Mouse (Mus musculus) kidney, embryonic 14.5 days (tissue): ENCODE measurements around the gene Ammecr1. TPM values are rescaled to one million over a fixed set of nuclear protein-coding genes. Genes with fewer than 3 reads are reported as not detected.

Experiments
- ATAC-seq: fragments of 200-750 bp; cut with Nextera tagmentation; 2 replicates; pipeline ENCODE4 v1.8.0; 2017; ENCODE audit warnings: moderate number of reproducible peaks, mild to moderate bottlenecking, moderate TSS enrichment, moderate library complexity; ENCODE audit not compliant: low FRiP score, low TSS enrichment
- H3K27ac ChIP-seq: fragments of 300-500 bp; sonication (generic); 2 replicates; pipeline ENCODE4 v1.5.1; 2014; ENCODE audit warnings: low read depth, mild to moderate bottlenecking, low read length, moderate library complexity, mixed read lengths
- H3K27me3 ChIP-seq: fragments of 300-500 bp; sonication (generic); 2 replicates; pipeline ENCODE4 v1.6.1; 2014; ENCODE audit warnings: mild to moderate bottlenecking, low read length; ENCODE audit not compliant: control insufficient read depth, insufficient read depth
- H3K36me3 ChIP-seq: fragments of 300-500 bp; sonication (generic); 2 replicates; pipeline ENCODE4 v1.6.1; 2014; ENCODE audit warnings: low read length, mixed read lengths; ENCODE audit not compliant: control insufficient read depth, insufficient read depth
- H3K4me1 ChIP-seq: fragments of 300-500 bp; sonication (generic); 2 replicates; pipeline ENCODE4 v1.6.1; 2014; ENCODE audit warnings: low read length, mixed read lengths; ENCODE audit not compliant: control insufficient read depth, insufficient read depth
- H3K4me2 ChIP-seq: fragments of 300-500 bp; sonication (generic); replicated peaks from 2 replicates; pipeline ENCODE4 v1.6.1; 2014; ENCODE audit warnings: low read depth, mild to moderate bottlenecking, low read length
- H3K4me3 ChIP-seq: fragments of 300-500 bp; sonication (generic); 2 replicates; pipeline ENCODE4 v1.5.1; 2014; ENCODE audit warnings: mild to moderate bottlenecking, low read length
- H3K9ac ChIP-seq: fragments of 300-500 bp; sonication (generic); 2 replicates; pipeline ENCODE4 v1.6.1; 2014; ENCODE audit warnings: low read depth, mild to moderate bottlenecking, low read length, moderate library complexity
- H3K9me3 ChIP-seq: fragments of 300-500 bp; sonication (generic); 2 replicates; pipeline ENCODE4 v1.6.1; 2016; ENCODE audit warnings: low read length; ENCODE audit not compliant: control insufficient read depth
- WGBS: fragments of 180-500 bp; shearing (Covaris S2); extraction: QIAGEN DNeasy Blood & Tissue Kit; methylation state at CpG from one replicate; pipeline ENCODE4 v1.1.7; 2014; 5-methylcytosine and 5-hydroxymethylcytosine counted together
- polyA plus RNA-seq: library from polyadenylated mRNA; unstranded; fragments of >200 nt; fragmentation: Nextera tagmentation; extraction: Ambion mirVana; gene quantifications from 2 replicates; pipeline ENCODE4 v1.2.1, GENCODE M21; 2014

Ammecr1 gene
- polyA plus RNA-seq, result 13.5 and 16.0 TPM in 2 replicates

DNA sequence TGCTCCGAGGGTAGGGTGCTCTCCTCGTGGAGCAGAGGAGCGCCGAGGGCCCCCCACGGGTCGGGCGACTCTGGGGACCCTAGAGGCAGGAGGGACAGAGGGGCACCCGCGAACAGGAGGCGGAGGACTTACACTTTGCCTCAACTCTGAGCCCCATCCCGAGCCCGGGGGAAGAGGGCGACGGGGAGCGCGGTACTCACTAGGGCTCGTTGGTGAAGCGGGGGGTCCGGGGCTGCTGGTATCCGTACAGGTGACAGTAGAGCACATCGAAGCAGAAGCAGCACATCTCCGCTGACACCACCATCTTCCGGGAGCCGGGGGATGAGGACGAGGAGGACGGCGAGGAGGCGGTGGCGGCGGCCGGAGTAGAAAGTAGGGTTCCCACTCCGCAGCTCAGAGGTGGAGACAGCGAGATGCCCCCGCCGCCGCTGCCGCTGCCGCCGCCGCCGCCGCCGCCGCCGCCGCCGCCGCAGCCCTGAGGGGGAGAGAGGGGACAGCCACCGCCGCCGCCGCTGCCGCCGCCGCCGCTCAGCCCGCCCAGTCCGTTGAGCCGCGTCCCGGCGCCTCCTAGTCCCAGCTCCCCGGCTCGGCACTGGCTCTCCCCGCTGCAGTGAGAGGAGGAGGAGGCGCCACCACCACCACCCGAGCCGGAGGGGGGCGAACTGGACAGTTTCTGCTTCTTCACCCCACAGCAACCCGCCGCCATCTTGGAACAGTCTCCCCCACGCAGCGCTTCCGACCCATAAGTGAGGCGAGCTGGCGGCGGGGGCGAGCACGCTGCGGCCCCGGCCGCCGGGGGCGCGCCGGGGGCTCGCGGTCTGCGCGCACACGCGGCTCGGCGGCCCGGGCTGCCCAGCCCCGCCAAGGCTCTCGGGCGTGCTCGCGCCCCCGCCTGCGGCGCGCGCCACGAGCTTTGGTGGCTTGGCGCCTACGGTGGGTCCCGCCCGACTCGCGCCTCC lies at the start of gene Ammecr1:
Ammecr1 (minus strand) TSS at position 721 of the 959 bp plus-strand sequence.
- ATAC-seq, result peak; percentile 95
- H3K4me2 ChIP-seq, result peak within 1 kb of the TSS; percentile 44
- no peaks in the 10 kb centered on the region for H3K4me1 ChIP-seq
- H3K36me3 ChIP-seq, result no peaks in the 10 kb centered on the region
- 28% methylated on average over 69 of the region's 112 CpGs for WGBS
- peak within 1 kb of the TSS; percentile 66 for H3K4me3 ChIP-seq
- peak within 1 kb of the TSS; percentile 73 for H3K9ac ChIP-seq
- H3K27ac ChIP-seq, result peak within 1 kb of the TSS; percentile 79
- no peaks in the 10 kb centered on the region; the same call in 1 of the 2 replicates for H3K27me3 ChIP-seq
- no peaks in the 10 kb centered on the region for H3K9me3 ChIP-seq

DNA sequence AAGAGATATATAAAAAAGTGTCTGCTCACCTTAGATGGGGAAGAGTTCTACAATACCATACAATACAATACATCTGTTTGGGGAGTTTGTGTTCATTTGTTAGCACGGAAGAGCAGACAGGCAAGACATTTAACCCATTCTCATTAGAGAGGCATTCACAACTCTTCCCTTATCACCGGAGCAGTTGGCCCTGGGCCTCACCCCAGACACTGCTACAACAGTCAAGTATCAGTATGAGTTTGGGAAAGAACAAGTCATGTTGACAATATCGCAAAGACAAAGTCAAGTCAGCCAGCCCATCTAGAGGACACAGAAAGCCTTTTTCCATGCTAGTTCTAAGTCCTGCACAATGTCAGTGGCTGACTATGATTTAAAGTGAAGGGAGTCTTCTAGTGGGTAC lies 47.6 kb upstream of the Ammecr1 start:
- H3K27ac ChIP-seq, result no peak overlapping the region
- no peak overlapping the region for H3K9ac ChIP-seq
- no peak for ATAC-seq
- WGBS, result 86% methylated on average over 3 of the region's 3 CpGs
- H3K4me1 ChIP-seq, result no peaks in the 10 kb centered on the region
- no peaks in the 10 kb centered on the region for H3K27me3 ChIP-seq
- H3K4me3 ChIP-seq, result no peak overlapping the region
- H3K9me3 ChIP-seq, result no peaks in the 10 kb centered on the region
- no peak overlapping the region for H3K4me2 ChIP-seq
- H3K36me3 ChIP-seq, result no peaks in the 10 kb centered on the region

DNA sequence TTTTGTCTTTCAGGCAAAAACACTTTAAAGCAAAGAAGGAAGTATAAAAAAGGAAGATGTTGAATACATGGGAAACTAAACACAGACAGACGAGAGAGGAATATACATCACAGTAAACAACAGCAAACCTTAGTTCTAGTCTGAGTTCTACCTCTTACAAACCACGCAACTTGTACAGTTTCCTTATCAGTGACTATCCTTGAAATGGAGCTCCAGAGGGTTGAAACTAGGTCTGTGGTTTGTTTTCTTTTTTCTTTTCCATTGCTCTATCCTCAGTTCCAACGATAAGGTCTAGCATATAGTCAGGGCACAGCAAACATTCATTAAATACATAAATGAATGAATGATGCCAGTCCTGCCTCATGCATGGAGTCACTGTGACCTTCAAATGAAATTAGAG lies 45.8 kb upstream of the Ammecr1 start:
- Histone ChIP-seq H3K27me3 (no peaks in the 10 kb centered on the region), H3K27ac (no peak overlapping the region), H3K4me1 (no peaks in the 10 kb centered on the region), H3K9ac (no peak overlapping the region), H3K9me3 (no peaks in the 10 kb centered on the region), H3K4me2 (no peak overlapping the region), H3K4me3 (no peak overlapping the region), H3K36me3 (no peaks in the 10 kb centered on the region)
- WGBS, result 89% methylated on average over 3 of the region's 3 CpGs
- no peak for ATAC-seq

DNA sequence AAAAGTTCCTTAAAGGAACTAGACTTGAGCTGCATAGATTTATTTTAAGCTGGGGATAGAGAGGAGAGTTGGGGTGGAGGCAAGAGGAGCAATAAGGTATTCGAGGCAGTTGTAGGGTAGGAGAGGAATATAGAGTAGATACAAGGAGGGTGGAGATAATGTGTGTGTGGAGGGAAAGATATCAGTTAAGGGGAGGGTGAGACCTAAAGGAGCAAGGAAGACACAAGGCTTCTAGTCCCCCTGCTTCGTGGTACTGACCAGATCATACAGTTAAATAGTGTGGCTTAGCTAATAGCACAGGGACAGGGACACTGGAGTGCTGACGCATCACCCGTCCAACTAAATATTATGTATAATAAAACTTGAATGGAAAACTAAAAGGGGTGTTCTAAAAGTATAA lies 45.3 kb upstream of the Ammecr1 start:
- H3K9me3 ChIP-seq, result no peaks in the 10 kb centered on the region
- no peak overlapping the region for H3K27ac ChIP-seq
- no peak for ATAC-seq
- 86% methylated on average over 4 of the region's 4 CpGs for WGBS
- no peaks in the 10 kb centered on the region for H3K27me3 ChIP-seq
- H3K4me3 ChIP-seq, result no peak overlapping the region
- H3K36me3 ChIP-seq, result no peaks in the 10 kb centered on the region
- no peak overlapping the region for H3K4me2 ChIP-seq
- H3K9ac ChIP-seq, result no peak overlapping the region
- no peaks in the 10 kb centered on the region for H3K4me1 ChIP-seq

DNA sequence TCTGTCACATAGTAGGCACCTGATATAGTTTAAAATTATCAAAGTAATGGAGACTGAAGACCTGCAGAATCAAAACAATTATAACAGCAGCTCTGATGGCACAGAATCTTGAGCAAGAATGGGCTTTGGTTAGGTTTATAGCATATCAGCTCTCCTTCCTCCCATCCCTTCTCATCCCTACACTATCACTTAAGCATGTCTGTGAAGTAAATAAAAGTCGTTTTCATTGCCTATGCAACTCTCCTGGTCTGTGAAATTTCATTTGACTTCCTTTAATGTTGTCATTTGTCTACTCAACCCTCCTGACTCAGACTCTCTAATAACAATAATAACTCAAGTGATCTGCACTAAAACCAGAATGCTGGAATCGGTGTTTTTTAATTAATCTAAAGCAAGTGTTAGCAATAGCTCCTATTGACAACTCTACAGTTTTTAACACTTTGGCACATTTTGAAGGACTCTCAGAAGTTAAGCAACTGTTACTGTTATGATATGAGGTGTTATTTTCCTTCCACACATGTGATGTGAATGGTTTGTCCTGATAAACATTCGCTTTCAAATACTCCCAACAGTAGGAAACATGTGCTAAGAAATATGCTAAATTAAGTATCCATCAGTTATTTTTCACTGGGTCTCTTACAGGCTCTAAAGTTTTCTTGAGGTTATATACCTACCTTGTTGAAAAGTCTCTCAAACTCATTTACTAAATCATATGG lies 37.8 kb upstream of the Ammecr1 start:
- no peak overlapping the region for H3K27ac ChIP-seq
- H3K4me1 ChIP-seq, result no peaks in the 10 kb centered on the region
- no peak for ATAC-seq
- H3K27me3 ChIP-seq, result no peaks in the 10 kb centered on the region
- H3K4me2 ChIP-seq, result no peak overlapping the region
- 80% methylated on average over 3 of the region's 3 CpGs for WGBS
- H3K9ac ChIP-seq, result no peak overlapping the region
- no peaks in the 10 kb centered on the region for H3K36me3 ChIP-seq
- H3K4me3 ChIP-seq, result no peak overlapping the region
- H3K9me3 ChIP-seq, result no peaks in the 10 kb centered on the region

DNA sequence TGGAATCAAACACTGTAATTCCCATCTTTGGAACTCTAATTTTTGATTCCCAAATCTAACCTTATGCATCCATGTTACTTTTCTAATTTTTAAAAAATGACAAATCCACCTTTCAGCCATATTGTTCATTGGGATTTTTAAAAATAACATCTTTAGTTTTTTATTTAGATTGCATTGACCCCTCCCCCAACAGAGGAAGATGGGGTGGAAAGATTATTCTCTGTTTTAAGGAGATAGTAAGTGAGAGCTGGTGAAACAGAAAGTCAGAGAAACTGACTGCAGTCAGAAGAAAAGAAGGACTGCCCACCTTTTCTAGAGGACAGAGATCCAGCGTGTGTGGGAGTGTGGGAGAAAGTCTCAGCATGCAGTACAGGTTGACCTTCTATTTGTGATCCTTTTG lies 30.7 kb upstream of the Ammecr1 start:
- Histone ChIP-seq H3K4me2 (no peak overlapping the region), H3K4me1 (no peaks in the 10 kb centered on the region), H3K27me3 (no peaks in the 10 kb centered on the region), H3K9me3 (no peaks in the 10 kb centered on the region), H3K36me3 (no peaks in the 10 kb centered on the region), H3K27ac (no peak overlapping the region), H3K9ac (no peak overlapping the region), H3K4me3 (no peak overlapping the region)
- no peak for ATAC-seq
- 72% methylated on average over 1 of the region's 1 CpGs for WGBS

DNA sequence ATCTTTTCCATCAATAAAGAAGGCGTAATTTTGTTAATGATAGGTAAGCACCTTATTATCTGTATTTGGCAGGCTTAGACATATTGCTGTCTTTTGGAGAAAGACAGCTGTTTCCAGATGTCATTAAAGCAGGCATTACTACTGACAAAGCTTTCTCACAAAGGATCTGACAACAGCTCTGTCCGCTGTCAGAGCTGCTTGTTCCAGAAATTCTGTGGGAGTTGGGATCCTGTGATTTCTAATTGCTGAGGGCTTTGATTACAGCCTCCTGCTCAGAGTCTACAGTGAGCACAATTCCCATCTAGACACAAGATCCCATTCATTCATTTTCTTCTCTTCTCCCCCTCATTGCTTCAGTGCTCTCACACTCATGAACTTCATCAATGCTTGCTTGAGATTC lies 28.0 kb upstream of the Ammecr1 start:
- H3K9ac ChIP-seq, result no peak overlapping the region

DNA sequence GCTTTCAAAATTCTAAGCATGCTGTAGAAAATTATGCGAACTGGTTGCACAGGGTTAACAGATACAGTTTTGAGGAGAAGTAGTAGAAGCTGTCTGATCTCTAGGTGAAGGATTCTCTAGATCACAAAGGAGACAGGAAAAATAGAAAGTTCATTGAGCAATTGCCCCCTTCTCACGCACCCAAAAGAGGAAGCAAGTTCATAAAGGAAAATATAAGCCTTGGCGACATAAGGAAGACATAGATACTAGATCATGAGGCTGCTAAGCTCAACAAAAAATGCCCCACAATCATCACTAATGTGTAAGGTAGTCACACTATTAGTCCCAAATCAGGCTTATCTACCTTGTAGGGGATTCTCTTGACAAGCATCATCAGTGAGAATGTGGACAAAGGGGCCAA lies 17.6 kb upstream of the Ammecr1 start:
- no peaks in the 10 kb centered on the region for H3K4me1 ChIP-seq
- H3K36me3 ChIP-seq, result no peaks in the 10 kb centered on the region
- H3K27ac ChIP-seq, result no peak overlapping the region
- no peak for ATAC-seq
- no peaks in the 10 kb centered on the region for H3K9me3 ChIP-seq
- no peak overlapping the region for H3K4me3 ChIP-seq
- no peak overlapping the region for H3K4me2 ChIP-seq
- H3K27me3 ChIP-seq, result no peaks in the 10 kb centered on the region
- no peak overlapping the region for H3K9ac ChIP-seq
- 90% methylated on average over 3 of the region's 3 CpGs for WGBS

More for the DNA sequence above, 28.0 kb upstream of the Ammecr1 start:
- Histone ChIP-seq H3K27ac (no peak overlapping the region), H3K4me3 (no peak overlapping the region), H3K4me2 (no peak overlapping the region), H3K9me3 (no peaks in the 10 kb centered on the region), H3K27me3 (no peaks in the 10 kb centered on the region), H3K4me1 (no peaks in the 10 kb centered on the region), H3K36me3 (no peaks in the 10 kb centered on the region)
- WGBS, result 76% methylated on average over 2 of the region's 2 CpGs
- no peak for ATAC-seq

DNA sequence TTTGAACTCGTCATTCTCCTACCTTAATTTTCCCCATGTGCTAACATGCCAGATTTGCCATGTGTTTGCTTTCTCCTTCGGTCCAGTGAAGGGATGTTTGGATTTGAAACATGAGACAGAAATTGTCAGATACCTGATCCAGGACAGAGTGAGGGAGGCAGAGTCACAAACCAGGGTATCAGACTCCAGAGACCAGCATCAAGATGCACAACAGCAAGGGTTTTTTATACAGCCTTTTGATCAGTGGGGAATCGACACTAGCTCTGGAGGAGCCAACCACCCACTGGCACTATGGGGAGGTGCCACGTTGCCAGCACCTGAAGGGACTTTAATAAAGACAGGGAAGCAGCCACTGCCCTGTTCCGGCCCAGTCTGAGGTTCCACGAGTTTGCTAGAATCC lies 17.1 kb upstream of the Ammecr1 start:
- 52% methylated on average over 6 of the region's 6 CpGs for WGBS
- Histone ChIP-seq H3K27me3 (no peaks in the 10 kb centered on the region), H3K4me3 (no peak overlapping the region), H3K9me3 (no peaks in the 10 kb centered on the region), H3K36me3 (no peaks in the 10 kb centered on the region), H3K9ac (no peak overlapping the region), H3K4me2 (no peak overlapping the region), H3K27ac (no peak overlapping the region), H3K4me1 (no peaks in the 10 kb centered on the region)
- peak; percentile 32; the same call in 1 of the 2 replicates for ATAC-seq
